In genomic region chr17:65706220-65706619, GRCm38 (mm10) we compare ENCODE assay signal across 10 mouse cellular contexts.
DNase-seq lines count a peak whose midpoint lies in the region; ATAC-seq and TF ChIP-seq lines count a peak whose summit lies in the region.
"Had no signal": no experiment of that assay in that cellular context is flagged by ENCODE, and none has a peak within 500 bp of the region (broad histone marks: within the 10 kb centered on the region; RNA-seq: fewer than 3 reads in every experiment).

No protein-coding gene starts in this region.

- H3K4me3 ChIP-seq in limb, embryonic 14.5 days (replicated peaks; ENCODE audit: low read length): no peak overlapping the region
- no peak overlapping the region for H3K4me3 ChIP-seq in limb, embryonic 10.5 days
- H3K4me3 ChIP-seq in liver, embryonic 14.5 days (ENCODE audit: insufficient read depth in 1 of 2, low read depth in 2 of 2, low read length in 2 of 2): no peak overlapping the region
- H3K4me3 ChIP-seq: embryonic facial prominence, embryonic 12.5 days; limb, embryonic 15.5 days had no signal

- TF ChIP-seq CTCF in liver, embryonic 14.5 days (IDR thresholded peaks at IDR 0.05; ENCODE audit: low read depth): peak; percentile 58

- peak; percentile 20 for DNase-seq in limb, embryonic 14.5 days (ENCODE audit: low spot score)
- no peak for DNase-seq in limb, embryonic 10.5 days (ENCODE audit: low spot score)
- peak; percentile 34 for DNase-seq in T-cell, adult 2 months (ENCODE audit: low spot score)
- DNase-seq in induced T-regulatory cell, adult 2 months (ENCODE audit: low read depth): peak; percentile 42
- no peak for DNase-seq in liver, embryonic 14.5 days (ENCODE audit: low read depth in 3 of 3, low spot score in 3 of 3)
- DNase-seq in right cerebral cortex, postnatal 14 days: peak; percentile 74

- peaks cover 9% of the 10 kb centered on the region; the same call in 1 of the 2 replicates for H3K4me1 ChIP-seq in limb, embryonic 14.5 days (ENCODE audit: control insufficient read depth, insufficient read depth, low read length)
- peaks cover 6% of the 10 kb centered on the region; the same call in 1 of the 2 replicates for H3K4me1 ChIP-seq in limb, embryonic 10.5 days
- no peaks in the 10 kb centered on the region for H3K4me1 ChIP-seq in liver, embryonic 14.5 days (replicated peaks; ENCODE audit: control insufficient read depth in 2 of 2, insufficient read depth in 2 of 2, low read length in 1 of 2)

- H3K36me3 ChIP-seq in limb, embryonic 14.5 days (ENCODE audit: control insufficient read depth, insufficient read depth, low read length): no peaks in the 10 kb centered on the region
- H3K36me3 ChIP-seq in limb, embryonic 10.5 days: peaks cover 22% of the 10 kb centered on the region
- H3K36me3 ChIP-seq in liver, embryonic 14.5 days (replicated peaks; ENCODE audit: control insufficient read depth, insufficient read depth, low read depth): no peaks in the 10 kb centered on the region

- no peak overlapping the region for H3K4me2 ChIP-seq in limb, embryonic 14.5 days (replicated peaks; ENCODE audit: low read depth, low read length, severe bottlenecking)
- H3K4me2 ChIP-seq in liver, embryonic 14.5 days (ENCODE audit: low read depth): no peak overlapping the region
- H3K4me2 ChIP-seq: embryonic facial prominence, embryonic 12.5 days; limb, embryonic 15.5 days had no signal

- WGBS in limb, embryonic 14.5 days: 72% methylated on average over 5 of the region's 5 CpGs
- 87% methylated on average over 5 of the region's 5 CpGs for WGBS in limb, embryonic 10.5 days
- 70% methylated on average over 5 of the region's 5 CpGs for WGBS in liver, embryonic 14.5 days (ENCODE audit: insufficient replicate concordance)

- H3K9me3 ChIP-seq in limb, embryonic 14.5 days (ENCODE audit: control insufficient read depth, low read length): no peaks in the 10 kb centered on the region
- no peaks in the 10 kb centered on the region for H3K9me3 ChIP-seq in limb, embryonic 10.5 days (replicated peaks)
- no peaks in the 10 kb centered on the region for H3K9me3 ChIP-seq in liver, embryonic 14.5 days (ENCODE audit: control insufficient read depth, low read length)
- H3K9me3 ChIP-seq: limb, embryonic 15.5 days had no signal

- no peak for TF ChIP-seq EP300 in liver, embryonic 14.5 days (IDR thresholded peaks at IDR 0.05; ENCODE audit: low read depth)

- ATAC-seq in limb, embryonic 14.5 days (ENCODE audit: low FRiP score, low read depth): no peak
- peak; percentile 97 for ATAC-seq in common myeloid progenitor, adult 5-6 weeks (replicated peaks; ENCODE audit: low read depth, poor library complexity, severe bottlenecking)
- no peak for ATAC-seq in liver, embryonic 14.5 days (ENCODE audit: insufficient read depth)
- no peak for ATAC-seq in activated CD4-positive, CD25-positive, alpha-beta regulatory T cell, adult 4 months

- no peak overlapping the region for H3K9ac ChIP-seq in limb, embryonic 14.5 days (ENCODE audit: low read depth, low read length, severe bottlenecking)
- no peak overlapping the region for H3K9ac ChIP-seq in liver, embryonic 14.5 days (replicated peaks)
- H3K9ac ChIP-seq: embryonic facial prominence, embryonic 12.5 days; limb, embryonic 15.5 days had no signal

- no peaks in the 10 kb centered on the region for H3K27me3 ChIP-seq in limb, embryonic 14.5 days (ENCODE audit: control insufficient read depth, insufficient read depth, low read length)
- H3K27me3 ChIP-seq in limb, embryonic 10.5 days (ENCODE audit: low read depth, poor library complexity, severe bottlenecking): no peaks in the 10 kb centered on the region
- H3K27me3 ChIP-seq in liver, embryonic 14.5 days (ENCODE audit: control insufficient read depth, insufficient read depth, low read length): no peaks in the 10 kb centered on the region
- H3K27me3 ChIP-seq: embryonic facial prominence, embryonic 12.5 days; limb, embryonic 15.5 days had no signal

- no peak for TF ChIP-seq POLR2A in limb, embryonic 14.5 days (IDR thresholded peaks at IDR 0.05; ENCODE audit: borderline replicate concordance, extremely low read depth, insufficient read depth, insufficient read length)

- no peak overlapping the region for H3K27ac ChIP-seq in limb, embryonic 14.5 days (replicated peaks; ENCODE audit: low read depth, low read length)
- no peak overlapping the region for H3K27ac ChIP-seq in limb, embryonic 10.5 days
- H3K27ac ChIP-seq in liver, embryonic 14.5 days: no peak overlapping the region
- H3K27ac ChIP-seq: embryonic facial prominence, embryonic 12.5 days; limb, embryonic 15.5 days had no signal

Comparison
In these comparisons a context has a peak if more than half of its experiments do, and no peak if none do; other contexts are left out.
1. DNase-seq: peak in limb, embryonic 14.5 days (single experiment), T-cell, adult 2 months (single experiment), induced T-regulatory cell, adult 2 months (single experiment) and right cerebral cortex, postnatal 14 days (single experiment); none in limb, embryonic 10.5 days (single experiment) and liver, embryonic 14.5 days (0 of 3).